Mouse (Mus musculus): Measurements from ENCODE around the gene Ccdc149. TPM values are rescaled to one million over a fixed set of nuclear protein-coding genes. Genes with fewer than 3 reads are reported as not detected.

Ccdc149 gene
- total and polyA plus RNA-seq, 3 experiments: 1.1 to 9.6 (median 4.9) TPM

- DNase-seq: no peak
These were observed 31.0 kb downstream of the Ccdc149 start for GRCm38 (mm10) chr5:52440278-52440677.

GRCm38 (mm10) chr5:52438946-52439345 is 32.4 kb downstream of the Ccdc149 start:
- DNase-seq: no peak

GRCm38 (mm10) chr5:52435533-52435932 is 35.8 kb downstream of the Ccdc149 start:
- no peak for DNase-seq

- DNase-seq: no peak
These were observed 40.0 kb downstream of the Ccdc149 start for GRCm38 (mm10) chr5:52431276-52431844.

- peak; percentile 27 for DNase-seq
These were observed 41.4 kb downstream of the Ccdc149 start for GRCm38 (mm10) chr5:52429731-52430480.

- no peak for DNase-seq
These were observed 42.7 kb downstream of the Ccdc149 start for GRCm38 (mm10) chr5:52428613-52429012.

GRCm38 (mm10) chr5:52425819-52426218 is 45.5 kb downstream of the Ccdc149 start:
- DNase-seq: no peak

GRCm38 (mm10) chr5:52423893-52424292 is 47.4 kb downstream of the Ccdc149 start:
- DNase-seq: no peak

GRCm38 (mm10) chr5:52416485-52416884 is 54.8 kb downstream of the Ccdc149 start:
- peak; percentile 37 for DNase-seq

- no peak for DNase-seq
These were observed 55.4 kb downstream of the Ccdc149 start for GRCm38 (mm10) chr5:52415917-52416316.

GRCm38 (mm10) chr5:52415193-52415592 is 56.1 kb downstream of the Ccdc149 start:
- DNase-seq: no peak

- no peak for DNase-seq
These were observed 59.8 kb downstream of the Ccdc149 start for GRCm38 (mm10) chr5:52411567-52411966.

- no peak for DNase-seq
These were observed 61.1 kb downstream of the Ccdc149 start for GRCm38 (mm10) chr5:52410197-52410596.

GRCm38 (mm10) chr5:52408668-52409315 is 62.5 kb downstream of the Ccdc149 start:
- no peak for DNase-seq

GRCm38 (mm10) chr5:52404373-52404772 is 66.9 kb downstream of the Ccdc149 start:
- no peak for DNase-seq

- DNase-seq: no peak
These were observed 77.6 kb downstream of the Ccdc149 start for GRCm38 (mm10) chr5:52393756-52394155.

GRCm38 (mm10) chr5:52391471-52391870 is 79.8 kb downstream of the Ccdc149 start:
- DNase-seq: no peak

- DNase-seq: no peak
These were observed 80.9 kb downstream of the Ccdc149 start for GRCm38 (mm10) chr5:52390381-52390780.

- no peak for DNase-seq
These were observed 83.1 kb downstream of the Ccdc149 start for GRCm38 (mm10) chr5:52388092-52388749.

GRCm38 (mm10) chr5:52386016-52386415 is 85.3 kb downstream of the Ccdc149 start:
- DNase-seq: no peak

- no peak for DNase-seq
These were observed 87.6 kb downstream of the Ccdc149 start for GRCm38 (mm10) chr5:52383748-52384147.

GRCm38 (mm10) chr5:52382837-52383236 is 88.5 kb downstream of the Ccdc149 start:
- DNase-seq: no peak

GRCm38 (mm10) chr5:52375847-52376246 is 95.5 kb downstream of the Ccdc149 start:
- no peak for DNase-seq

Data from adrenal gland, adult 2 months (tissue).